Mouse (Mus musculus): Measurements from ENCODE around the gene Caln1. TPM values are rescaled to one million over a fixed set of nuclear protein-coding genes. Genes with fewer than 3 reads are reported as not detected.

Gene Caln1
- polyA plus RNA-seq, 2 experiments: 0.91 to 1.3 TPM

GRCm38 (mm10) chr5:130658141-130658540 lies 288.9 kb downstream of the Caln1 start:
- H3K27me3 ChIP-seq (ENCODE audit: control insufficient read depth, insufficient read depth, low read length): no peaks in the 10 kb centered on the region
- H3K4me2 ChIP-seq (replicated peaks; ENCODE audit: low read depth, low read length, severe bottlenecking): no peak overlapping the region
- TF ChIP-seq POLR2A (IDR thresholded peaks at IDR 0.05; ENCODE audit: borderline replicate concordance, extremely low read depth, insufficient read depth, insufficient read length): no peak
- ATAC-seq (ENCODE audit: low FRiP score, low read depth) (no peak), DNase-seq (ENCODE audit: low spot score) (no peak)
- no peaks in the 10 kb centered on the region for H3K4me1 ChIP-seq (ENCODE audit: control insufficient read depth, insufficient read depth, low read length)
- H3K9ac ChIP-seq (ENCODE audit: low read depth, low read length, severe bottlenecking): no peak overlapping the region
- no peaks in the 10 kb centered on the region for H3K36me3 ChIP-seq (ENCODE audit: control insufficient read depth, insufficient read depth, low read length)
- no peaks in the 10 kb centered on the region for H3K9me3 ChIP-seq (ENCODE audit: control insufficient read depth, low read length)
- H3K4me3 ChIP-seq (replicated peaks; ENCODE audit: low read length): no peak overlapping the region
- WGBS: 57% methylated on average over 3 of the region's 3 CpGs
- H3K27ac ChIP-seq (replicated peaks; ENCODE audit: low read depth, low read length): no peak overlapping the region

DNA sequence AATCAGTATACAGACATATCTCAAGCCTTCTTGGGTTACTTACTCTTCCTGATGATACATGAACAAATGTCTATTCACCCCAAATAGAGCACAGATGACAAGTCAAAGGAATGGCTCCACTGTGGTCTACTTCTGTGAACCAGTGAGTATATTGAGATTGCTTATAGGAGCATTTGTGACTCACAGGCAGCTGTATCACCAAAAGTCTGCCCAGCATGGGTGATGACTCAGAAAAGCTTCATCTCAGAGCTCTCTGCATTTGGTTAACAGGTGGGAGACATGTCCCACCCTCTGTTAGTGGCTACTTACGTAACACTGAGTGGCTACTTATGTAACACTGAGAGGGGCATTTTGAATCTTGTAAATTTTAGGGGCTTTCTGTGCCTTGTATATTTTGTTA lies 296.8 kb downstream of the Caln1 start:
- DNase-seq (ENCODE audit: low spot score): no peak
- Histone ChIP-seq H3K27me3 (ENCODE audit: control insufficient read depth, insufficient read depth, low read length) (no peaks in the 10 kb centered on the region), H3K36me3 (ENCODE audit: control insufficient read depth, insufficient read depth, low read length) (no peaks in the 10 kb centered on the region), H3K4me2 (replicated peaks; ENCODE audit: low read depth, low read length, severe bottlenecking) (no peak overlapping the region), H3K9me3 (ENCODE audit: control insufficient read depth, low read length) (no peaks in the 10 kb centered on the region), H3K9ac (ENCODE audit: low read depth, low read length, severe bottlenecking) (no peak overlapping the region), H3K4me3 (replicated peaks; ENCODE audit: low read length) (no peak overlapping the region), H3K4me1 (ENCODE audit: control insufficient read depth, insufficient read depth, low read length) (no peaks in the 10 kb centered on the region), H3K27ac (replicated peaks; ENCODE audit: low read depth, low read length) (no peak overlapping the region)
- ATAC-seq (ENCODE audit: low FRiP score, low read depth): no peak
- no peak for TF ChIP-seq POLR2A (IDR thresholded peaks at IDR 0.05; ENCODE audit: borderline replicate concordance, extremely low read depth, insufficient read depth, insufficient read length)
- WGBS: 91% methylated on average over 1 of the region's 1 CpGs

- H3K4me1 ChIP-seq (ENCODE audit: control insufficient read depth, insufficient read depth, low read length): no peaks in the 10 kb centered on the region
- H3K27me3 ChIP-seq (ENCODE audit: control insufficient read depth, insufficient read depth, low read length): no peaks in the 10 kb centered on the region
- H3K9ac ChIP-seq (ENCODE audit: low read depth, low read length, severe bottlenecking): no peak overlapping the region
- H3K4me2 ChIP-seq (replicated peaks; ENCODE audit: low read depth, low read length, severe bottlenecking): no peak overlapping the region
- no peak overlapping the region for H3K4me3 ChIP-seq (replicated peaks; ENCODE audit: low read length)
- no peak for TF ChIP-seq POLR2A (IDR thresholded peaks at IDR 0.05; ENCODE audit: borderline replicate concordance, extremely low read depth, insufficient read depth, insufficient read length)
- H3K9me3 ChIP-seq (ENCODE audit: control insufficient read depth, low read length): no peaks in the 10 kb centered on the region
- no peaks in the 10 kb centered on the region for H3K36me3 ChIP-seq (ENCODE audit: control insufficient read depth, insufficient read depth, low read length)
- ATAC-seq (ENCODE audit: low FRiP score, low read depth) (no peak), DNase-seq (ENCODE audit: low spot score) (no peak)
- no peak overlapping the region for H3K27ac ChIP-seq (replicated peaks; ENCODE audit: low read depth, low read length)
- WGBS: 50% methylated on average over 3 of the region's 3 CpGs
Measured at GRCm38 (mm10) chr5:130672588-130672987, 303.3 kb downstream of the Caln1 start.

DNA sequence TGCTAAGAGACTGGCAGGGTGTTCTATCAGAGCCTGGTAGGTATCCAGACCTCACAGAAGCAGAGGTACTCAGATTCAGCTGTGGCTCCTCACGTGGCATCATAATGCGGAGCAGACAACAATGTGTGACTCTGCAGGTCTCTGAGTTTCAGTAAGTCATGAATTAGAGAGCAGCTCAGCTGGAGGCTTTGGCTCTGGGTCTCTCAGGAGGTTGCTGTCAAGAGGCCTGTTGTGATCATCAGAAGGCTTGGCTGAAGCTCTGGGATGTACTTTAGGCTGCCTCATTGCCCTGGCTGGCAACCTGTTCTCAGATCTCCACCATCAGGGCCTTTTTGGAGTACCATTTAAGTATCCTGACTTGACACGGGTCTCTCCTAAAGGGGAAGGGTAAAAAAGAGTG lies 303.8 kb downstream of the Caln1 start:
- no peaks in the 10 kb centered on the region for H3K27me3 ChIP-seq (ENCODE audit: control insufficient read depth, insufficient read depth, low read length)
- 73% methylated on average over 3 of the region's 3 CpGs for WGBS
- no peak overlapping the region for H3K9ac ChIP-seq (ENCODE audit: low read depth, low read length, severe bottlenecking)
- no peak for TF ChIP-seq POLR2A (IDR thresholded peaks at IDR 0.05; ENCODE audit: borderline replicate concordance, extremely low read depth, insufficient read depth, insufficient read length)
- H3K4me3 ChIP-seq (replicated peaks; ENCODE audit: low read length): no peak overlapping the region
- H3K9me3 ChIP-seq (ENCODE audit: control insufficient read depth, low read length): no peaks in the 10 kb centered on the region
- no peak overlapping the region for H3K27ac ChIP-seq (replicated peaks; ENCODE audit: low read depth, low read length)
- no peak overlapping the region for H3K4me2 ChIP-seq (replicated peaks; ENCODE audit: low read depth, low read length, severe bottlenecking)
- H3K36me3 ChIP-seq (ENCODE audit: control insufficient read depth, insufficient read depth, low read length): no peaks in the 10 kb centered on the region
- ATAC-seq (ENCODE audit: low FRiP score, low read depth) (no peak), DNase-seq (ENCODE audit: low spot score) (no peak)
- no peaks in the 10 kb centered on the region for H3K4me1 ChIP-seq (ENCODE audit: control insufficient read depth, insufficient read depth, low read length)

DNA sequence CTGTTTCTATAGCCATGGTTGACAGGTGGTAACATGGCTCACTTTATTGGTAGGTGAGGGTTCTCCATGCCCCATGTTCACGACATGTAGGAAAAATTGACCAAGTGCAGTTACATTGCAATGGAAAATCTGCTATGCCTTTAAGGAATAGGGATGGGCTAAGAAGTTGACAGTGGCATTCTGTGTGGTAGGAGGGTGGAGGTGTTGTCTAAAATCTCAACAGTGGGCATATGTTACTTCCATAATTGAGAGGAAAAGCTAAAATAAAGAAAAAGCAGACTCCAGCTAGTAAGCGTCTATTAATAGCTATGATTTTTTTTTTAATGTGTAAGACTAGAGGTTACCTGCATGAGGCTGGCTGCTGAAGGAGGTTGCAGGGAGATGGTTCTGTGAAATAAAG lies 308.6 kb downstream of the Caln1 start:
- no peaks in the 10 kb centered on the region for H3K9me3 ChIP-seq (ENCODE audit: control insufficient read depth, low read length)
- TF ChIP-seq POLR2A (IDR thresholded peaks at IDR 0.05; ENCODE audit: borderline replicate concordance, extremely low read depth, insufficient read depth, insufficient read length): no peak
- ATAC-seq (ENCODE audit: low FRiP score, low read depth): no peak
- no peaks in the 10 kb centered on the region for H3K36me3 ChIP-seq (ENCODE audit: control insufficient read depth, insufficient read depth, low read length)
- H3K4me1 ChIP-seq (ENCODE audit: control insufficient read depth, insufficient read depth, low read length): no peaks in the 10 kb centered on the region
- 68% methylated on average over 2 of the region's 2 CpGs for WGBS
- H3K27ac ChIP-seq (replicated peaks; ENCODE audit: low read depth, low read length): no peak overlapping the region
- no peak overlapping the region for H3K9ac ChIP-seq (ENCODE audit: low read depth, low read length, severe bottlenecking)
- no peaks in the 10 kb centered on the region for H3K27me3 ChIP-seq (ENCODE audit: control insufficient read depth, insufficient read depth, low read length)
- no peak overlapping the region for H3K4me3 ChIP-seq (replicated peaks; ENCODE audit: low read length)
- no peak overlapping the region for H3K4me2 ChIP-seq (replicated peaks; ENCODE audit: low read depth, low read length, severe bottlenecking)
- no peak for DNase-seq (ENCODE audit: low spot score)

All from limb, embryonic 14.5 days (tissue).